Mouse (Mus musculus): ENCODE data around the gene Zpbp2.
A peak's percentile ranks its signal among the peaks of the same experiment; 100 is the strongest.

The Zpbp2 gene

DNA sequence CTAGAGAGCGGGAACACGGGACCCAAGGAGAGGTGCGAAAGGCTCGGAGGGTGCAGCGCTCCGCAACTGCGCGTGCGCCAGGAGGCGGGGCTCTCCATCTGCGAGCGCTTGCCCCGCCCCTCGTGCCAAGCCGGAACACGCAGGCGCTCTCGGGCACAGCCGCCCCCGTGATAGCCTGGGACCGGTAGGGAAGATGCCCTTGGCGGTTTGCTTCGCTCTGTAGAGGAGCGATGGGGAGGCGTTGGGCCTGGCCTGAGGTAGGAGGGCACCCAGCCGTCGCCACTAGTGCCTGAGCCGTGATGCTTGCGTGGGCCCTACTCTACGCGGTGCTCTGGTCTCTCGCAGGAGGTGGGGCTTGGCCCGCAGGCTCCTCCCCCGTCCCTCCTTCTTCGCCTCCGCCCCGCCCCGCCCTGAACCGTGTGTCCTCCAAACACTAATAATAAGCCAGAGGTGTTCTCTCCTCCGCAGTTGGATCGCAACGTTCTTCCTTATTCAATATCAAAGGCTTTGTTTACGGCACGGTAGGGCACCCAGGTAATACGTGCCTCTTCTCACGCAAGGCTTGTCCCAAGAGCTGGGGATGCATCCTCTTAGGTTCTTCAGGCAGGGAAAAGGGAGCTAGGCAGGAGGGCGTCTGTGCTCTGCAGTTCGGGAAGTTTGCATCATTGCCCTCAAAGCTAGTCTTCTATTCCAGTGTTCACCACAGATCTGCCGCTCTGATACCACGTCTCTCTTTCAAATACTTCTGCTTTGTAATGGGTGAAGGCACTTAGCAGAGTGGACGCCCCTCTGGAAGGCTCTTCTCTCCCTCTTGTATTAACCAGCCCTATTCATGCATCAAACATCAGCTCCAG is at the start of gene Zpbp2:
Zpbp2 (plus strand) TSS at position 123 of the 854 bp plus-strand sequence.
- peak; percentile 76 for DNase-seq (ENCODE audit: low read depth)

GRCm38 (mm10) chr11:98504926-98505325 is 46.0 kb upstream of the Zpbp2 start:
- DNase-seq (ENCODE audit: low read depth): no peak

DNA sequence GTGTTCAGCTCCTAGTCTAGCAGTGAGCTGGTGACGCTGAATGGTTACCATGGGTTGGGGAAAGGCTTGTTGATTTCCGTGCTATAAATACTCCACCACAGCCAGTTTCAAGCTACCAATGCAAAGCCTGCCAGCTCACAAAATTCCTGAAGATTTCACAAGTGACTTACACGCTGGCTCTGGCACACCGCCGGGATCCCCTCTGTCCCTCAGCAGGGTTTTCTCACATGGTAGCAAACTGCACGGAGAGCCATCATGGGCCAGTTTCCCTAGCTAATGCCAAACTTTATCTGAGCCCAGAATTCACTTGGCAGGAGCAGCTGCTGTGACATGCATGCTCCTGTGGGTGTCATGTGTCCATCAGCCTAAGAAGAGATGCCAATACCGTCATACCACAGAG is 41.5 kb upstream of the Zpbp2 start:
- DNase-seq (ENCODE audit: low read depth): no peak

- no peak for DNase-seq (ENCODE audit: low read depth)
Measured at GRCm38 (mm10) chr11:98510125-98510524, 40.8 kb upstream of the Zpbp2 start.

DNA sequence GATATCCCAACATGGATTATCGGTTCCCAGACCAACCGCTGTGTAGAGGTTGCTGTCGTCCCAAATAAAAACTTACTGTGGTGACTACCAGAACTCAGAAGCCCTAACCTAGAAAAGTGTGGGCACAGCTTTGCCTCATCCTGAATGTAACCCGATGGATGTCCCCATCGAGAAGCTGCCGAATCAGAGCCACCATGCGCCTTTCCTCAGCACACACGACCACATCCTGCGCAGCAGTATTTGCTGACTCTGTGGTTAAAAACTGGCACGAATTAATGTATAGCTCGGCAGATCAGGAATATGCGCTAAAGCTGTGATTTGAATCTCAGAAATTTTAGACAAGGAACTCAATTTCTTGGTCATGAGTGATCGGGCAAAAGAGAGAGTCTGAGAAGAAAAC is 38.0 kb upstream of the Zpbp2 start:
- no peak for DNase-seq (ENCODE audit: low read depth)

GRCm38 (mm10) chr11:98513356-98513936 is 37.5 kb upstream of the Zpbp2 start:
- DNase-seq (ENCODE audit: low read depth): no peak

GRCm38 (mm10) chr11:98520468-98520867 is 30.4 kb upstream of the Zpbp2 start:
- DNase-seq (ENCODE audit: low read depth): no peak

GRCm38 (mm10) chr11:98525140-98525539 is 25.8 kb upstream of the Zpbp2 start:
- no peak for DNase-seq (ENCODE audit: low read depth)

DNA sequence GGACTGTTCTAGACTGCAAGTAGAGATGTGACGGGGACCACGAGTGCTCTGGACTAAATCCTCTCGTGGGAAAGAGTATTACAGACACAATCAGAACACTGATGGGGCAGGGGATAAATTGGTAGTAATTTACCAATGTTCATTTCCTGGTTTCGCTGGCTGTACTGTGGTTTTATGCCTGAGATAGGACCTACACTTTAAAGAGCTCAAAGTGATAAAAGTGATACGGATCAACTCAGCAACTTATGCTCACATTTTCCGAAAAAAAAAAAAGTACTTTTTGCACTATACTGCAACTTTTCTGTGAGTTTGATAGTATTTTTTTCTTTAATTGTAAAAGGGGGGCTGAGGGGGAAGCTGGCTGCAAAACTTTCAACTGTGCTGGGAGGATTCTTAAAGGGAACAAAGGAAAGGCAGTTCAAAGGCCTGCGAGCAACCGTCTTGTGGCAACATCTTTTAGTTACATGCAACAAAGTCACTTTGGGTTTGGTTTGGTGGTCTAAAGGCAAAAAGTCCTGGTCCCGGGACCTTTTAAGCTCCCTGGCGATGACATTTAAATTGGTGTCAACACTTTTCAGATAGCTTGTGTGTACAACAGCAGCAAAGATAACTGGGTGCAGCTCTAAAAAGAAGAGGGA is 24.0 kb upstream of the Zpbp2 start:
- no peak for DNase-seq (ENCODE audit: low read depth)

GRCm38 (mm10) chr11:98537480-98538034 is 13.3 kb upstream of the Zpbp2 start:
- no peak for DNase-seq (ENCODE audit: low read depth)

GRCm38 (mm10) chr11:98540319-98540718 is 10.6 kb upstream of the Zpbp2 start:
- DNase-seq (ENCODE audit: low read depth): no peak

GRCm38 (mm10) chr11:98542553-98542952 is 8.3 kb upstream of the Zpbp2 start:
- no peak for DNase-seq (ENCODE audit: low read depth)

DNA sequence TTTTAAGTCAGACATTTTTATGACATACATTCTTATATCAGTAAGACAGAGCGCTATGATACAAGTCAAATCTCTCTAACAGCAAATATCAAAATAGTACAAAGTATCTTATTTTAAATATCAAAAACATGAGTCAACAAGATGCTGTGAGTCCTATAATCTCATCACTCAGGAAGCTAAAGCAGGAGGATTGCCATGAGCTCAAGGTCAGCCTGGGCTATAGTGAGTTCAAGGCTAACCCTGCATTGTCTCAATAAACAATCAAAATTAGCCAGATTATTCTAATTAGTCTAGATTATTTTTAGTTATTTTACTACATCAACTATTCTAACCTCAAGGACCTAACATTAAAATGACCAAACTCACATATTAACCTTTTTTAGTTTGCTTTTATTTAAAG is 7.5 kb upstream of the Zpbp2 start:
- DNase-seq (ENCODE audit: low read depth): no peak

DNA sequence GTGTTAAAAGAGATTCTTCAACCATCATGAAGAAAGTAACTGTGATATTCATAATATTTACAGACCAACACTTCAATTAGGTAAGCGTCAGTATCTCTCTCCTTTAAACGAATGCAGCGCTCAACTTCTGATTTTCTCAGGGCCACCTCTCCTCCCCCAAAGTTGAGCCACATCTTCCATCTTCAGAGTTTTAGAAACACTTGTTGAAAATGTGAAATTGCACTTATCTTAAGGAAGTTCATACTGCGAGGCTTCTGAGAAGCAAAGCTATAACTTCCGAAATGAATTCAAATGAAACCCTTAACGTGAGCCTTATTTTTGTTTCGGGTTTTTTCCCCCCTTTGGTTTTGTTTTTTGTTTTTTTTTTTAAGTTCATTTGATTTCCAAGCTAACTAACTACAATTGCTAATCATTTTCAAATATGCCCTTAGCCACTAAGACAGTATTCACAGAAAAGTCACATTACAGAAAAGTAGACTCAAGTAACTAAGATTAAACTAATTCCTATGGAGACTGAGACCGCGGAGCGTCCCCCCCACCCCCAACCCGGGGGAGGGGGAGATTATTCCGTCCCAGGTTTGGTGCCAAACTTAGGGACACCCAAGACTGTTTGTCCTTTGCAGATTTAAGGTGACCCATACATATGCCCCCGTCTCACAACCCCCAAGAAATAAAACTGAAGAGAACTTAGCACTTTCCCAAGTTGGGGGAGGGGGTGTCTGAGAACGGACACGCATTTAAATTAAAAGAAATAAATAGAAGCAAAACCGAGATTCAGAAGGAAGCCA is 5.8 kb upstream of the Zpbp2 start:
- DNase-seq (ENCODE audit: low read depth): no peak

GRCm38 (mm10) chr11:98545711-98546231 is 5.1 kb upstream of the Zpbp2 start, which contains the start of gene Ikzf3:
Gene Ikzf3, minus strand, starts transcription at chr11:98546031.
- DNase-seq (ENCODE audit: low read depth): no peak

DNA sequence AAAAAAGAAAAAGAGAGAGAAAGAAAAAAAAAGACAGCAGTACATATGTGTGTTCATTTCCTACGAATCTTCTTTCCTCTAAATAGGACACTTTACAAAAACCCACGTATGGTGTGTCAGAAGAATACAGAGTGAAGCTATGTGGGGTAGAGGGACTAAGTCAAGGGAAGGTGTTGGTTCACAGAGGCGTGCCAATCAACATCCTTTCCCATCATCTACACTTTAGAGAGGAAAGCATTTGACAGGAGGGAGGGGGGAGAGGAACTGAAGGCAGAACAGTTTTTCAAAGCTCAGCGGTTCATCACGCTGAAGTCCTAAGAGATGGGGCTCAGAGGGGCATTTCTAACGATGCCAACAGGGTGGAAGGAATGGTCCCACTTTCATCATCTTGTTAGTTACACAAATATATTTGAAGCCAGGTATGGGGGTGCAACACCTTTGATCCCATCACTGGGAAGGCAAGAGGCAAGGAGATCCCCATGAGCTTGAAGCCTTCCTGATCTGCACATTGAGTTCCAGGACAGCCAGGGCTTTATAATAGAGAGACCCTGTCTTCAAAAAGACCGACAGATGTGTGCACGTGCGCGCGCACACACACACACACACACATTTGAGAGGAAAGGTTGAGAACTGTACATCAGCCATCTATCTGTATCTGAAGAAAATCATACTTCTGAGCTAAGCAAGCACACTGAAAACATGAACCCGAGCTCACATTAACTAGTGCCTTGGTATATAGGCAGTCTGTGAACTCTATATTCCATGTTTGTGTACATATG is 4.2 kb upstream of the Zpbp2 start:
- no peak for DNase-seq (ENCODE audit: low read depth)

- DNase-seq (ENCODE audit: low read depth): no peak
Measured at GRCm38 (mm10) chr11:98547308-98547693, 3.6 kb upstream of the Zpbp2 start.

- DNase-seq (ENCODE audit: low read depth): no peak
Measured at GRCm38 (mm10) chr11:98549363-98549762, 1.5 kb upstream of the Zpbp2 start.

DNA sequence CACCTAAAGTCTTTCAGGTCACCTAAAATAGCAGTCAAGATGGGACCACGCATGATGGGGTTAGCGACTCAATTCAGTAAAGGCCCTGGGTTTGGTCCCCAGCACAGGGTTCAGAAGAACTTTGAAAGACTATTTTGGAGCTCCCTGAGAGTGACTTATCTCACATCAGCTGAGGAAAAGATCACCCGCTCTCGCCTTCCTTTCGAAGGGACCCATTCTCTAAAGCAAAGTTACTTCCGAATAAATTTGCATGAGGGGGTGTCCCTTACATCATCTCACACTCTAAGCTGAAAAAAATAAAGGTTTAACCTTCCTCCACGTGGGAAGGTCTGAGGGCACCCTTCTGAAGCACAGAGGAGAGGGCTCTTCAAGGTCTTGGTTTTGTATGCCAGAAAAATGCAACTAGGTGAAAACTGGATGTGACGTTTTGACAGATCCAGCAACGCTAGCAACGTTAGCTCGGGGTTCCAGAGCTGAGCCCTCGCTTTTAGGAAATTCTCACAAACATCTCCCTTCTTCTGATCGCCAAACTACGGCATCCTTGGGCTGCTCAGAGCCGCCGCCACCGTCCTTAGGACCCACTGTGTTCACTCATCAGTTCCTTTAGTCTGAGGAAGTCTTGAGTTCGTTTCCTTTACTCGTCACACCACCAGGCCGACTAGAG is 454 bp upstream of the Zpbp2 start:
- no peak for DNase-seq (ENCODE audit: low read depth)

- DNase-seq (ENCODE audit: low read depth): no peak
Measured at GRCm38 (mm10) chr11:98553966-98554365, 3.1 kb downstream of the Zpbp2 start.
